In the genomic region with DNA sequence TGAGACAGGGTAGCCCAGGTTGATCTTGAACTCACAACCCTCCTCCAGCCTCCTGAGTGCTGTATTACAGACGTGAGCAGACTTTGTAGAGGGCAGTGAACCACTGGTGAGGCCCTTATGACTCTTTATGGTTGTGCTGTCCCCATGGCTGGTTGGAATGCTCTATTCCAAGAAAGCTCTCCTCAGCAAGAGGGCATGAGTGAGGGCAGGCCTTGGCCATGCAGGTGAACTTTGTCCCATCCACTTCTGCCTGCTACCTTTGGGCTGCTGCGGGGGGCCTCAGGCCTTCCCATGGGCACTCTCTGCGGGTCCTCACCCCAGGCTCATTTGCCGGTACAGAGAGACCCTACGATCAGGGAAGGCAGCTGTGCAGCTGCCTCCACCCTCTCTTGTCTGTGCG, we compare ENCODE assay signal across 11 mouse cellular contexts. TPM values are rescaled to one million over a fixed set of nuclear protein-coding genes. Genes with fewer than 3 reads are reported as not detected.
DNase-seq lines count a peak whose midpoint lies in the region; ATAC-seq lines count a peak whose summit lies in the region.
"Had no signal": no experiment of that assay in that cellular context is flagged by ENCODE, and none has a peak within 500 bp of the region (broad histone marks: within the 10 kb centered on the region; RNA-seq: fewer than 3 reads in every experiment).

No protein-coding gene starts in this region.

- H3K9me3 ChIP-seq in hindbrain, embryonic 10.5 days: no peaks in the 10 kb centered on the region
- H3K9me3 ChIP-seq in hindbrain, embryonic 11.5 days (ENCODE audit: control insufficient read depth, low read length): no peaks in the 10 kb centered on the region
- H3K9me3 ChIP-seq in midbrain, embryonic 13.5 days: no peaks in the 10 kb centered on the region
- no peaks in the 10 kb centered on the region for H3K9me3 ChIP-seq in midbrain, embryonic 14.5 days (ENCODE audit: control insufficient read depth, low read length)
- H3K9me3 ChIP-seq in liver, embryonic 12.5 days (replicated peaks): no peaks in the 10 kb centered on the region
- no peaks in the 10 kb centered on the region for H3K9me3 ChIP-seq in neural tube, embryonic 15.5 days (replicated peaks)
- H3K9me3 ChIP-seq: limb, embryonic 15.5 days had no signal

- no peak for DNase-seq in hindbrain, embryonic 10.5 days (ENCODE audit: low spot score)
- no peak for DNase-seq in hindbrain, embryonic 11.5 days (ENCODE audit: low spot score)
- DNase-seq in midbrain, embryonic 14.5 days: no peak
- no peak for DNase-seq in B cell, adult 2 months
- DNase-seq: adrenal gland, postnatal 14 days; right cerebral cortex, adult 18-20 months had no signal

- 32% methylated on average over 6 of the region's 6 CpGs for WGBS in hindbrain, embryonic 10.5 days
- WGBS in hindbrain, embryonic 11.5 days: 22% methylated on average over 6 of the region's 6 CpGs
- 25% methylated on average over 6 of the region's 6 CpGs for WGBS in midbrain, embryonic 13.5 days
- 22% methylated on average over 6 of the region's 6 CpGs for WGBS in midbrain, embryonic 14.5 days
- 28% methylated on average over 6 of the region's 6 CpGs for WGBS in liver, embryonic 12.5 days (ENCODE audit: insufficient replicate concordance)
- WGBS in neural tube, embryonic 15.5 days: 23% methylated on average over 6 of the region's 6 CpGs

- no peak overlapping the region for H3K4me2 ChIP-seq in hindbrain, embryonic 11.5 days (replicated peaks; ENCODE audit: low read depth, low read length)
- H3K4me2 ChIP-seq in midbrain, embryonic 13.5 days (replicated peaks): peak overlapping the region; percentile 92; the same call in 1 of the 2 replicates
- no peak overlapping the region for H3K4me2 ChIP-seq in midbrain, embryonic 14.5 days (ENCODE audit: low read length)
- peak overlapping the region; percentile 82 for H3K4me2 ChIP-seq in liver, embryonic 12.5 days
- 0 out of 2 replicates have a peak overlapping the region, but pooled peaks have one; percentile 69 for H3K4me2 ChIP-seq in neural tube, embryonic 15.5 days
- H3K4me2 ChIP-seq: limb, embryonic 15.5 days had no signal

- peaks cover 33% of the 10 kb centered on the region for H3K27me3 ChIP-seq in hindbrain, embryonic 10.5 days (ENCODE audit: insufficient read depth, poor library complexity, severe bottlenecking)
- no peaks in the 10 kb centered on the region for H3K27me3 ChIP-seq in hindbrain, embryonic 11.5 days (ENCODE audit: control insufficient read depth, insufficient read depth, low read length)
- peaks cover 18% of the 10 kb centered on the region; the same call in 1 of the 2 replicates for H3K27me3 ChIP-seq in midbrain, embryonic 13.5 days
- H3K27me3 ChIP-seq in midbrain, embryonic 14.5 days (ENCODE audit: control insufficient read depth, insufficient read depth, low read length): 0 out of 2 replicates have a peak, but pooled peaks cover 4% of the 10 kb centered on the region
- no peaks in the 10 kb centered on the region; the same call in 1 of the 2 replicates for H3K27me3 ChIP-seq in liver, embryonic 12.5 days (replicated peaks)
- peaks cover 9% of the 10 kb centered on the region; the same call in 1 of the 2 replicates for H3K27me3 ChIP-seq in neural tube, embryonic 15.5 days (replicated peaks)

- peak overlapping the region; percentile 68; the same call in 1 of the 2 replicates for H3K4me3 ChIP-seq in hindbrain, embryonic 10.5 days
- H3K4me3 ChIP-seq in hindbrain, embryonic 11.5 days (ENCODE audit: low read depth, low read length): no peak overlapping the region
- H3K4me3 ChIP-seq in midbrain, embryonic 13.5 days (replicated peaks): no peak overlapping the region
- no peak overlapping the region for H3K4me3 ChIP-seq in midbrain, embryonic 14.5 days (replicated peaks; ENCODE audit: low read depth, low read length)
- peak overlapping the region; percentile 69 for H3K4me3 ChIP-seq in liver, embryonic 12.5 days
- no peak overlapping the region for H3K4me3 ChIP-seq in neural tube, embryonic 15.5 days (replicated peaks)
- H3K4me3 ChIP-seq: limb, embryonic 15.5 days had no signal

- H3K36me3 ChIP-seq in hindbrain, embryonic 10.5 days: no peaks in the 10 kb centered on the region
- H3K36me3 ChIP-seq in hindbrain, embryonic 11.5 days (ENCODE audit: control insufficient read depth, insufficient read depth, low read length): no peaks in the 10 kb centered on the region
- H3K36me3 ChIP-seq in midbrain, embryonic 13.5 days: no peaks in the 10 kb centered on the region
- H3K36me3 ChIP-seq in midbrain, embryonic 14.5 days (ENCODE audit: control insufficient read depth, insufficient read depth, low read length): no peaks in the 10 kb centered on the region
- peaks cover 6% of the 10 kb centered on the region for H3K36me3 ChIP-seq in liver, embryonic 12.5 days
- no peaks in the 10 kb centered on the region for H3K36me3 ChIP-seq in neural tube, embryonic 15.5 days
- H3K36me3 ChIP-seq: limb, embryonic 15.5 days had no signal

- no peak overlapping the region for H3K9ac ChIP-seq in hindbrain, embryonic 11.5 days (ENCODE audit: low read depth, low read length)
- H3K9ac ChIP-seq in midbrain, embryonic 13.5 days (replicated peaks): no peak overlapping the region
- no peak overlapping the region for H3K9ac ChIP-seq in midbrain, embryonic 14.5 days (replicated peaks; ENCODE audit: low read length)
- H3K9ac ChIP-seq in liver, embryonic 12.5 days: peak overlapping the region; percentile 87; the same call in 1 of the 2 replicates
- H3K9ac ChIP-seq in neural tube, embryonic 15.5 days (replicated peaks): no peak overlapping the region
- H3K9ac ChIP-seq: limb, embryonic 15.5 days had no signal

- H3K27ac ChIP-seq in hindbrain, embryonic 10.5 days: no peak overlapping the region
- H3K27ac ChIP-seq in hindbrain, embryonic 11.5 days (ENCODE audit: low read depth, low read length): no peak overlapping the region
- H3K27ac ChIP-seq in midbrain, embryonic 13.5 days: no peak overlapping the region
- no peak overlapping the region for H3K27ac ChIP-seq in midbrain, embryonic 14.5 days (replicated peaks; ENCODE audit: low read depth, low read length)
- H3K27ac ChIP-seq in liver, embryonic 12.5 days: peak overlapping the region; percentile 89
- no peak overlapping the region for H3K27ac ChIP-seq in neural tube, embryonic 15.5 days (replicated peaks)
- H3K27ac ChIP-seq: limb, embryonic 15.5 days; macrophage had no signal

- H3K4me1 ChIP-seq in hindbrain, embryonic 10.5 days (replicated peaks): peaks cover 25% of the 10 kb centered on the region
- H3K4me1 ChIP-seq in hindbrain, embryonic 11.5 days (replicated peaks; ENCODE audit: control insufficient read depth, insufficient read depth, low read length): no peaks in the 10 kb centered on the region; the same call in 1 of the 2 replicates
- peaks cover 16% of the 10 kb centered on the region for H3K4me1 ChIP-seq in midbrain, embryonic 13.5 days (replicated peaks)
- 0 out of 2 replicates have a peak, but pooled peaks cover 6% of the 10 kb centered on the region for H3K4me1 ChIP-seq in midbrain, embryonic 14.5 days (ENCODE audit: control insufficient read depth, insufficient read depth, low read length)
- H3K4me1 ChIP-seq in liver, embryonic 12.5 days: peaks cover 72% of the 10 kb centered on the region
- H3K4me1 ChIP-seq in neural tube, embryonic 15.5 days: peaks cover 21% of the 10 kb centered on the region

- ATAC-seq in hindbrain, embryonic 11.5 days (ENCODE audit: low FRiP score): no peak
- no peak for ATAC-seq in midbrain, embryonic 13.5 days
- ATAC-seq in midbrain, embryonic 14.5 days (ENCODE audit: low FRiP score, low TSS enrichment): no peak
- ATAC-seq in liver, embryonic 12.5 days: no peak
- ATAC-seq in neural tube, embryonic 15.5 days (ENCODE audit: low FRiP score): no peak

RNA-seq across cellular contexts. Expression of a gene that starts 1.9 kb away (rescaled TPM):
- 3.0 and 3.9 TPM in 2 replicates for polyA plus RNA-seq in hindbrain, embryonic 10.5 days (2016; fragmentation: Nextera tagmentation; extraction: Ambion mirVana)
- polyA plus RNA-seq in hindbrain, embryonic 11.5 days (2014; fragmentation: Nextera tagmentation; extraction: Ambion mirVana): 3.9 and 4.1 TPM in 2 replicates
- 4.6 and 4.8 TPM in 2 replicates for polyA plus RNA-seq in midbrain, embryonic 13.5 days (2015; fragmentation: Nextera tagmentation; extraction: Ambion mirVana)
- 2.9 and 4.6 TPM in 2 replicates for polyA plus RNA-seq in midbrain, embryonic 14.5 days (2014; fragmentation: Nextera tagmentation; extraction: Ambion mirVana)
- 10.5 and 10.6 TPM in 2 replicates for polyA plus RNA-seq in liver, embryonic 12.5 days (2016; fragmentation: Nextera tagmentation; extraction: Ambion mirVana)
- polyA plus RNA-seq in neural tube, embryonic 15.5 days (2015; fragmentation: Nextera tagmentation; extraction: Ambion mirVana): 5.1 and 5.5 TPM in 2 replicates

RNA-seq across cellular contexts. Expression of a gene that starts 32.5 kb away (rescaled TPM):
- 499 and 521 TPM in 2 replicates for polyA plus RNA-seq in hindbrain, embryonic 10.5 days (2016; fragmentation: Nextera tagmentation; extraction: Ambion mirVana)
- polyA plus RNA-seq in hindbrain, embryonic 11.5 days (2014; fragmentation: Nextera tagmentation; extraction: Ambion mirVana): 542 and 546 TPM in 2 replicates
- polyA plus RNA-seq in midbrain, embryonic 13.5 days (2015; fragmentation: Nextera tagmentation; extraction: Ambion mirVana): 522 and 549 TPM in 2 replicates
- polyA plus RNA-seq in midbrain, embryonic 14.5 days (2014; fragmentation: Nextera tagmentation; extraction: Ambion mirVana): 491 and 555 TPM in 2 replicates
- 309 and 314 TPM in 2 replicates for polyA plus RNA-seq in liver, embryonic 12.5 days (2016; fragmentation: Nextera tagmentation; extraction: Ambion mirVana)
- polyA plus RNA-seq in neural tube, embryonic 15.5 days (2015; fragmentation: Nextera tagmentation; extraction: Ambion mirVana): 497 and 516 TPM in 2 replicates

Comparison
In these comparisons a context has a peak if more than half of its experiments do, and no peak if none do; other contexts are left out.
1. H3K4me3 ChIP-seq: peak in hindbrain, embryonic 10.5 days (single experiment) and liver, embryonic 12.5 days (single experiment); none in hindbrain, embryonic 11.5 days (single experiment), midbrain, embryonic 13.5 days (single experiment), midbrain, embryonic 14.5 days (single experiment) and neural tube, embryonic 15.5 days (single experiment).
2. H3K4me2 ChIP-seq: peak in midbrain, embryonic 13.5 days (single experiment), liver, embryonic 12.5 days (single experiment) and neural tube, embryonic 15.5 days (single experiment); none in hindbrain, embryonic 11.5 days (single experiment) and midbrain, embryonic 14.5 days (single experiment).